Mouse (Mus musculus) midbrain, postnatal 0 days (tissue): ENCODE data around the gene Odaph. TPM values are rescaled to one million over a fixed set of nuclear protein-coding genes. Genes with fewer than 3 reads are reported as not detected.
A peak's percentile ranks its signal among the peaks of the same experiment; 100 is the strongest.

Experiments
- ATAC-seq: fragments of 200-750 bp; cut with Nextera tagmentation; 2 replicates; pipeline ENCODE4 v1.8.0; 2017; ENCODE audit warnings: moderate number of reproducible peaks, mild to moderate bottlenecking, moderate TSS enrichment, moderate library complexity; ENCODE audit not compliant: low FRiP score
- DNase-seq: peaks from one replicate; pipeline ENCODE4 v3.0.0-alpha.2; 2015; ENCODE audit warnings: low spot score
- H3K27ac ChIP-seq: fragments of 300-500 bp; sonication (generic); 2 replicates; pipeline ENCODE4 v1.5.1; 2014; ENCODE audit warnings: low read depth, mild to moderate bottlenecking, low read length, mixed read lengths
- H3K27me3 ChIP-seq: fragments of 300-500 bp; sonication (generic); 2 replicates; pipeline ENCODE4 v1.6.1; 2014; ENCODE audit warnings: low read length, control low read depth, mixed read lengths; ENCODE audit not compliant: insufficient read depth
- H3K36me3 ChIP-seq: fragments of 300-500 bp; sonication (generic); 2 replicates; pipeline ENCODE4 v1.6.1; 2014; ENCODE audit warnings: low read length, control low read depth, mixed read lengths; ENCODE audit not compliant: insufficient read depth
- H3K4me1 ChIP-seq: fragments of 300-500 bp; sonication (generic); 2 replicates; pipeline ENCODE4 v1.6.1; 2014; ENCODE audit warnings: mild to moderate bottlenecking, control low read depth, antibody characterized with exemption, low read length, mixed read lengths; ENCODE audit not compliant: insufficient read depth
- H3K4me2 ChIP-seq: fragments of 300-500 bp; sonication (generic); 2 replicates; pipeline ENCODE4 v1.6.1; 2014; ENCODE audit warnings: low read depth, mild to moderate bottlenecking, low read length, mixed read lengths; ENCODE audit not compliant: poor library complexity, severe bottlenecking
- H3K4me3 ChIP-seq: fragments of 300-500 bp; sonication (generic); 2 replicates; pipeline ENCODE4 v1.5.1; 2014; ENCODE audit warnings: low read depth, mild to moderate bottlenecking, low read length, moderate library complexity
- H3K9ac ChIP-seq: fragments of 300-500 bp; sonication (generic); replicated peaks from 2 replicates; pipeline ENCODE4 v1.6.1; 2014; ENCODE audit warnings: mild to moderate bottlenecking, low read length, moderate library complexity, mixed read lengths; ENCODE audit not compliant: poor library complexity, severe bottlenecking
- H3K9me3 ChIP-seq: fragments of 300-500 bp; sonication (generic); 2 replicates; pipeline ENCODE4 v1.6.1; 2016; ENCODE audit warnings: low read length, control low read depth
- CTCF ChIP-seq: IDR thresholded peaks from 2 replicates; pipeline ENCODE4 v1.5.1; 2016; ENCODE audit warnings: antibody characterized with exemption, mild to moderate bottlenecking
- WGBS: fragments of 180-500 bp; shearing (Covaris S2); extraction: QIAGEN DNeasy Blood & Tissue Kit; methylation state at CpG from one replicate; pipeline ENCODE4 v1.1.7; 2014; 5-methylcytosine and 5-hydroxymethylcytosine counted together
- polyA plus RNA-seq: library from polyadenylated mRNA; unstranded; fragments of >200 nt; fragmentation: Nextera tagmentation; extraction: Ambion mirVana; gene quantifications from 2 replicates; pipeline ENCODE4 v1.2.1, GENCODE M21; 2015
- total RNA-seq: library from RNA; depleted of rRNA; stranded (reverse); fragments of >200 nt; gene quantifications from 2 replicates; pipeline ENCODE4 v1.2.3, GENCODE M21; 2014

Odaph gene
- total and polyA plus RNA-seq, 2 experiments from 2014 or later = 0.35 to 0.55 TPM

DNA sequence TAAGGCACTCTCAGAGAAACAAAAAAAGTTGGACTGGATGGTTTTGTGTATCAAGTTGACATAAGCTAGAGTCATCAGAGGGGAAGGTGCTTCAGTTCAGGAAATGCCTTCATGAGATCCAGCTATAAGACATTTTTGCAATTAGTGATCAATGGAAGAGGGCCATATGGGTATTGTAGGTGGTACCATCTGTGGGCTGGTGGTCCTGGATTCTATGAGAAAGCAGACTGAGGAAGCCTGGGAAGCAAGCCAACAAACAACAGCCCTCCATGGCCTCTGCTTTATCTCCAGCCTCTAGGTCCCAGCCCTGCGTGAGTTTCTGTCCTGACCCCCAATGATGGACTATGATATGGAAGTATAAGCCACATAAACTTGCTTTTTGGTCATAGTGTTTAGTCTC lies 28.2 kb upstream of the Odaph start:
- no peak for ATAC-seq
- Histone ChIP-seq H3K9me3 (no peaks in the 10 kb centered on the region), H3K36me3 (peaks cover 10% of the 10 kb centered on the region), H3K4me3 (no peak overlapping the region), H3K4me1 (peaks cover 6% of the 10 kb centered on the region; the same call in 1 of the 2 replicates), H3K27ac (no peak overlapping the region), H3K27me3 (no peaks in the 10 kb centered on the region), H3K9ac (no peak overlapping the region), H3K4me2 (no peak overlapping the region)
- DNase-seq = no peak
- TF ChIP-seq CTCF = no peak
- WGBS = 93% methylated on average over 1 of the region's 1 CpGs

DNA sequence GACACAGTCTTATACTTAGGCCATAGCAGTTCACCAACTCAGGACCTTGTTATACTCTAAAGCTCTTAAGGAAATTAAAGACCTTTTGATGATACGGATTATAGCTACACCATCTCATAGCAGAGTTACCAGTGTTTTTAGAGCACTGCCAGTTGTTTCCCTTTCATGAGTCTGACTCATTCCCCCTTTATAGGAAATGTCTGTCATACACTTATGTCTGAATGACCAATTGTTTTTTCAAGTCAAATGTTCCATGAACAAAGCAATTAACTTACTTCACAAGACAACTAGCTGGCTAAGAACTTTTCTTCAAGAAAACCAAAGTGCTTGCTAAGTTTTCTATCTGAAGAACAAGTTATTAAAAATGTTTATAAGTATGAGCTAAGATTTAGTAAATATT lies 27.3 kb upstream of the Odaph start:
- WGBS = 91% methylated on average over 1 of the region's 1 CpGs
- ATAC-seq = no peak
- 0 out of 2 replicates have a peak overlapping the region, but pooled peaks have one; percentile 61 for H3K4me2 ChIP-seq

DNA sequence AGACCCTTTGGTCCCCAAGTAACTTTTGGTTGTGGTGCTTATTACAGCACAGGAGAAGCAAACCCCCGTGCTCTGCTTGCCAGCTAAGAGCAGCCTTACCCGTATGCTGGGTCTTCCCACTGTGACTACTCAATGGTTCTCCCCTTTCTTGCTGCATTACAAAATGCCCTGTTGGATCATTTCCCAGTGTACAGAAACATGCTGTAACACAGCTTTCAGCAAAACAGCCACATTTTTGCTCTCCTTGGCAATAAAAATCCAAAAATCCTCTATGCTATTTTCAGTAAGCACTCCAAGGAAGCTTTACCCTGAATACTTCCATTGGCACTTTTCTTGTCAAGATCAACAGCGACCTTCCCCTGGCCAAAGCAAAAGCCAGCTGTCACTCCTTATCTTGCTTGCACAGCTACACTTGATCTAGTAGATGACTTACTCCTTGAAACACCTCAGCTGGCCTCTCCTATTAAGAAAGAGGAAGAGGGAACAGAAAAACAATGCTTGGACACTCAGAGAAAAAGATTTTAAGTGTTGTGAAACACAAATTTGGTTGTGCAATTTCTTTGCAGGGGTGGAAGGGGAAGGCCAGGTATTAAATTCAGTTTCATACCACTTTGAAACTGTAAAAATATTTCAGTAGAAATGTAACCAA lies 26.5 kb upstream of the Odaph start:
- Histone ChIP-seq H3K4me1 (peaks cover 6% of the 10 kb centered on the region; the same call in 1 of the 2 replicates), H3K9me3 (no peaks in the 10 kb centered on the region), H3K27ac (no peak overlapping the region), H3K4me2 (peak overlapping the region; percentile 61), H3K9ac (peak overlapping the region; percentile 33; the same call in 1 of the 2 replicates), H3K4me3 (peak overlapping the region; percentile 68), H3K27me3 (no peaks in the 10 kb centered on the region), H3K36me3 (peaks cover 7% of the 10 kb centered on the region)
- DNase-seq (no peak), ATAC-seq (no peak)
- WGBS = 72% methylated on average over 3 of the region's 3 CpGs
- TF ChIP-seq CTCF = no peak

More for the DNA sequence above, 27.3 kb upstream of the Odaph start:
- no peak for TF ChIP-seq CTCF
- DNase-seq = no peak
- no peaks in the 10 kb centered on the region for H3K9me3 ChIP-seq
- no peak overlapping the region for H3K9ac ChIP-seq
- no peaks in the 10 kb centered on the region for H3K27me3 ChIP-seq
- H3K36me3 ChIP-seq = peaks cover 7% of the 10 kb centered on the region
- H3K4me1 ChIP-seq = peaks cover 6% of the 10 kb centered on the region; the same call in 1 of the 2 replicates
- H3K27ac ChIP-seq = no peak overlapping the region
- no peak overlapping the region for H3K4me3 ChIP-seq

DNA sequence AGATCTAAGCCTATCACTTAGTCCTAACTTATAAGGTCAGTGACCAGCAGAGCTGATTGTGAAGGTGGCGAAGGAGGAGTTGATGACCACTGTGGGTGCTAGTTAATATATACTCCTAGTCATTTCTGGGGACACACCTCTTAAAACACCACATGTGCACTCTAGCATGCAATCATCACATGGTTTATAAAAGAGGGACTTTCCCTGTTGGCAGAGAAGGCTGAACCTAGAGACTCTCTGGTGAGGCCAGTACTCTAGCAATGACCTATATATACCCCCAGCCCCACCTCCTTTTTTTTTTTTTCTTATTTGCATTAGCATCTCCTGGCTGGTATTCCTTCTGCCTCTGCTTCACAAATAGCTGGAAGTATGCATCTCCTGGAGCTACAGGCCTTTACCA lies 25.9 kb upstream of the Odaph start:
- H3K4me2 ChIP-seq = peak overlapping the region; percentile 61
- no peak overlapping the region for H3K27ac ChIP-seq
- H3K4me1 ChIP-seq = peaks cover 6% of the 10 kb centered on the region; the same call in 1 of the 2 replicates
- H3K9ac ChIP-seq = no peak overlapping the region
- ATAC-seq (no peak), DNase-seq (no peak)
- H3K27me3 ChIP-seq = no peaks in the 10 kb centered on the region
- peaks cover 7% of the 10 kb centered on the region for H3K36me3 ChIP-seq
- 91% methylated on average over 1 of the region's 1 CpGs for WGBS
- no peak for TF ChIP-seq CTCF
- H3K9me3 ChIP-seq = no peaks in the 10 kb centered on the region
- peak overlapping the region; percentile 68 for H3K4me3 ChIP-seq

DNA sequence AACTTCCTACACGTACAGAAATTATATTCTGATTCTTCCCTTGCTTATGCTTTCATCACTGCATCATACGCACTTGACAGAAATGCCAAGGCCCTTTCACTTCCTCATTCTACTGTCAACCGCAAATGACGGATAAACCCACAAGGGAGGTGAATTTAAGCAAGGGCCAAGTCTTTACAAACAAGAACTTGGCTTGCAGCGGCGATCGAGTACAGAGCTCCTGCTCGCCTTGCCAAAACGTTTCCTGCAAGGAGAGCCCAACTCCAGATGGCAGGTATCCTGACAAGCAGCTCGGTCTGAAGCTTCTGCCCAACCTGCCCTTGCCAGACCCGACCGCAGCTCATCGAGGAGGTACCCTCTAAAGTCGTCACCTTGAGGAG lies 25.0 kb upstream of the Odaph start:
- Histone ChIP-seq H3K27me3 (no peaks in the 10 kb centered on the region), H3K4me2 (peak overlapping the region; percentile 61), H3K9me3 (no peaks in the 10 kb centered on the region), H3K4me3 (peak overlapping the region; percentile 68), H3K27ac (peak overlapping the region; percentile 97), H3K36me3 (peaks cover 2% of the 10 kb centered on the region), H3K9ac (peak overlapping the region; percentile 70), H3K4me1 (peaks cover 6% of the 10 kb centered on the region; the same call in 1 of the 2 replicates)
- no peak for TF ChIP-seq CTCF
- ATAC-seq = no peak
- WGBS = under 1% methylated on average over 14 of the region's 14 CpGs
- DNase-seq = peak; percentile 66

DNA sequence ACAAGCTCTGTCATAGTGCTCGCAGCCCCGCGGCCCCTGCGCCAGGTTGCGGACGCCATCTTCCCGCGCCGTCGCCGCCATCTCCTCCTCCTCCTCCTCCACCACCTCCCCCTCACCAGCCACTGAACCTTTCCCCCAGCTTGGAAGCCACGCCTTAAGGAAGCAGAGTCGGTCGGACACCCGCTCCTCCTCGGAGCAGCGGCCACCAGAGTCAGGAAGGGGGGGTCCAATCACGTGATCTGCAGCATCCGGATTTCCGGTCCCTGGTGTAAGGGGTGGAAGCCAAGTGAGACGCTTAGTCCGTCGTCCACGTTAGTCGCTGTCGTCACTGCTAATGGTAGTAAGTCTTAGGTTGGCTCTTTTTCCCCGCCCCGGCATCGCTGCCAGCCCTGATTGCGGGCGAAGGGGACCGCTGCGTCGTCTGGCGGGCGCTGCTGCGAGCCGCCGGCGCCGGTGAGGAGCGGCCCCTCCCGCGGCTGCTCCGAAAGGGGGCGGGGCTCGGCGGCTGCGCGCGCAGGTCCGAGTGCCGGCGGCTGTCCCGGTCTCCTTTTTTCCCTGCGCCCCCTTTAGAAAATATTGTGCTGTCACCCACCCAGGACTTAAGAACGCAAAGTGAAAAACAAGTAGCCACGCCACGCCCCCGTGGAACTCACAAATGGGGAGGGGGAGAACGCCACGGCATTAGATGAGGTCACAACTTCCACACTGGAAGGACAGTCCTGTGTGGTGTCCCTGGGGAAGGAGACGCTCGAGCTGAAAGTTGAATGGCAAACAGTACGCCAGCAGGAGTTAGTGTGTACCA lies 24.4 kb upstream of the Odaph start, which contains the start of gene Rchy1:
Gene Rchy1, minus strand, starts transcription at position 430 of the 802 bp plus-strand sequence.
- peak within 1 kb of the TSS; percentile 70 for H3K9ac ChIP-seq
- peaks cover 6% of the 10 kb centered on the region; the same call in 1 of the 2 replicates for H3K4me1 ChIP-seq
- under 1% methylated on average over 65 of the region's 65 CpGs for WGBS
- H3K9me3 ChIP-seq = no peaks in the 10 kb centered on the region
- ATAC-seq (peak; percentile 97), DNase-seq (peak; percentile 96)
- H3K4me3 ChIP-seq = peak within 1 kb of the TSS; percentile 68
- no peaks in the 10 kb centered on the region for H3K27me3 ChIP-seq
- H3K27ac ChIP-seq = peak within 1 kb of the TSS; percentile 97
- H3K36me3 ChIP-seq = no peaks in the 10 kb centered on the region
- H3K4me2 ChIP-seq = peak within 1 kb of the TSS; percentile 61
- TF ChIP-seq CTCF = peak; percentile 60
